Mouse (Mus musculus) ES-E14 (cell line): ENCODE results near the gene Adprhl2.

Experiments
- CHD2 ChIP-seq: IDR thresholded peaks from 2 replicates; pipeline ENCODE4 v1.6.1; 2014; ENCODE audit warnings: mild to moderate bottlenecking, low read depth, low read length, inconsistent platforms
- HCFC1 ChIP-seq: IDR thresholded peaks from 2 replicates; pipeline ENCODE4 v1.6.1; 2012; ENCODE audit warnings: low read length, inconsistent platforms, borderline replicate concordance; ENCODE audit not compliant: insufficient read depth
- MAFK ChIP-seq: IDR thresholded peaks from 2 replicates; pipeline ENCODE4 v1.6.1; 2014; ENCODE audit warnings: mild to moderate bottlenecking, low read depth, low read length, inconsistent platforms; ENCODE audit not compliant: insufficient read depth
- ZC3H11A ChIP-seq: IDR thresholded peaks from 2 replicates; pipeline ENCODE4 v1.6.1; 2012; ENCODE audit warnings: low read depth, mild to moderate bottlenecking, inconsistent platforms, low read length, borderline replicate concordance
- ZNF384 ChIP-seq: IDR thresholded peaks from 2 replicates; pipeline ENCODE4 v1.6.1; 2012; ENCODE audit warnings: low read depth, low read length, inconsistent platforms

DNA sequence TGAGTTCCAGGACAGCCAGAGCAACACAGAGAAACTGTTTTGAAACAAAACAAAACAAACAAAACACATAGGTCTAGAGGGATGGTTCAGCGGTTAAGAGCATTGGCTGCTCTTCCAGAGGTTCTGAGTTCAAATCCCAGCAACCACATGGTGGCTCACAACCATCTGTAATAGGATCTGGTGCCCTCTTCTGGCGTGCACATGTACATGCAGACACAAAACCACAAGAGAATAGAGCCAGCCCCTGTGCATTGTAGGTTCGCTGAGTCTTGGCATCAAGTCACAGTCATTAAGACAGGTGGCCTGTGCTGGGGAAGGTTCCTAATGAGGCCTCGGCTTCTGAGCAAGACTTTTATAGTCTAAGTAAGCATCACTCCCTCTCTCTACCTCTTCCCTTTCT is 17.6 kb downstream of the Adprhl2 start:
- TF ChIP-seq HCFC1: no peak
- TF ChIP-seq ZC3H11A: no peak
- no peak for TF ChIP-seq CHD2
- TF ChIP-seq MAFK: no peak
- TF ChIP-seq ZNF384: no peak
